Mouse (Mus musculus) heart, postnatal 0 days (tissue): ENCODE results near the gene Notch2.

Experiments
- CTCF ChIP-seq: IDR thresholded peaks from 2 replicates; pipeline ENCODE4 v1.5.1; 2016; ENCODE audit warnings: antibody characterized with exemption, control low read depth, low read depth
- EP300 ChIP-seq: IDR thresholded peaks from 2 replicates; pipeline ENCODE4 v1.6.1; 2016; ENCODE audit warnings: antibody characterized with exemption, low read depth

DNA sequence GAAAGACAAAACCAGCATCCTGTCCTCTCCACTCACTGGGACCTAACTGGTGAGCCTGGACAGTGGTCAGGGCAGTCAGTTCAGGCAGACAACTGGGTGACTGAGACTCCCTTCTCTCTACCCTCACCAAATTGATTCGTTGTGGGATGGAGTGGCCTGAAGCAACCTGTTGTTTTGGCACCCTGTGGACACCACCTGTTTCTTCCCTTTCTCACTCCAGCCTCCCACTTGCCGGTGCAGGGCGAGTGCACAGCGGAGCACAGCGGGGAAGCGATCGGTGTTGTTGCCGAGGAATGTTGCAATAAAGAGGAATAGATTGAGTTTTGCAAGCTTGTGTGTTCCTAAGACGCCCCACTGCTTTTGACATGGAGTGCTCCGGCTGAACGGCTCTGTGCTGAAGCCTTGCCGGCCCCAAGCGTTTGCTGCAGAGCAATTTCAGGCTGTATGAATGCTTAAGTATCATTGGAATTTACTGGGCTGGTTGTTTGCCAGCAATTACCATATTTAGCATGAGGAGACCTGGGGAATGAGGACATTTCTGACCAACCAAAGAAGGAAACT, 11.0 kb downstream of the Notch2 start:
- TF ChIP-seq CTCF (no peak), EP300 (no peak; the same call in 1 of the 2 replicates)
